Mouse (Mus musculus) kidney, adult 2 months (tissue): ENCODE measurements around the gene Gm1113.

Source experiments
- CTCF ChIP-seq: fragments of 200-500 bp; conservative IDR thresholded peaks from 2 replicates; pipeline ENCODE4 v1.5.1; 2011; ENCODE audit warnings: low read depth, mild to moderate bottlenecking, control low read depth, low read length, moderate library complexity, mixed read lengths; ENCODE audit not compliant: insufficient read depth, insufficient read length
- POLR2A ChIP-seq: fragments of 200-500 bp; IDR thresholded peaks from one replicate; pipeline ENCODE4 v1.6.1; 2011; ENCODE audit warnings: low read depth, low read length, control low read depth

GRCm38 (mm10) chr9:35467264-35467817 lies 50.7 kb downstream of the Gm1113 start:
- TF ChIP-seq POLR2A (no peak), CTCF (no peak)
